24 mouse cellular contexts compared by ENCODE assay signal in genomic region chr12:69253806-69254205, GRCm38 (mm10). TPM values are rescaled to one million over a fixed set of nuclear protein-coding genes. Genes with fewer than 3 reads are reported as not detected.
DNase-seq lines count a peak whose midpoint lies in the region; ATAC-seq and TF ChIP-seq lines count a peak whose summit lies in the region.
"Had no signal": no experiment of that assay in that cellular context is flagged by ENCODE, and none has a peak within 500 bp of the region (broad histone marks: within the 10 kb centered on the region; RNA-seq: fewer than 3 reads in every experiment).

No protein-coding gene starts in this region.

- ATAC-seq in Patski = peak; percentile 82
- no peak for ATAC-seq in intestine, embryonic 15.5 days
- ATAC-seq: forebrain, embryonic 13.5 days; forebrain, embryonic 15.5 days; forebrain, postnatal 0 days had no signal

- CTCF ChIA-PET in Patski (lab: Charles Lee) = interaction anchor here (1.4 kb wide), 1 partner anchor 10 kb away, joined by 4 read pairs; no protein-coding TSS in a partner anchor

- H3K27ac ChIP-seq in intestine, embryonic 15.5 days = no peak overlapping the region
- H3K27ac ChIP-seq: embryonic facial prominence, embryonic 13.5 days; embryonic facial prominence, embryonic 15.5 days; forebrain, embryonic 10.5 days; forebrain, embryonic 13.5 days; forebrain, embryonic 15.5 days had no signal

- no peak overlapping the region for H3K4me2 ChIP-seq in intestine, embryonic 15.5 days (replicated peaks)
- H3K4me2 ChIP-seq: embryonic facial prominence, embryonic 13.5 days; embryonic facial prominence, embryonic 15.5 days; forebrain, embryonic 13.5 days; forebrain, embryonic 15.5 days had no signal

- H3K4me3 ChIP-seq in intestine, embryonic 15.5 days (replicated peaks) = no peak overlapping the region
- H3K4me3 ChIP-seq: embryonic facial prominence, embryonic 13.5 days; embryonic facial prominence, embryonic 15.5 days; erythroblast, embryonic 14.5 days; forebrain, embryonic 10.5 days; forebrain, embryonic 13.5 days; forebrain, embryonic 15.5 days had no signal

- in situ Hi-C loops in Patski (cut with MboI; ENCODE audit: low pct_unique_long_range_greater_than_20kb) = no loop called here

- peak; percentile 5 for DNase-seq in heart, adult 11 months
- DNase-seq in heart, postnatal 25 days (ENCODE audit: low spot score) = no peak
- peak; percentile 48 for DNase-seq in 416B (ENCODE audit: low read depth)
- DNase-seq in Patski (ENCODE audit: low read depth, low spot score) = no peak
- DNase-seq in liver = no peak
- DNase-seq in thymus, postnatal 10 days (ENCODE audit: low spot score in 2 of 2) = no peak
- DNase-seq: adrenal gland, adult 2 months; adrenal gland, postnatal 10 days; adrenal gland, postnatal 25 days; cerebellum, adult 11 months; cerebellum, adult 18-20 months; cerebellum, adult 8-10 months; cerebellum, adult 9-11 months; cerebellum, postnatal 14 days; cerebellum, postnatal 36 days; embryo, embryonic 11 days; forebrain, postnatal 0 days had no signal

- TF ChIP-seq CTCF in Patski (IDR thresholded peaks at IDR 0.05) = no peak

- H3K9me3 ChIP-seq in intestine, embryonic 15.5 days = no peaks in the 10 kb centered on the region
- H3K9me3 ChIP-seq: embryonic facial prominence, embryonic 13.5 days; embryonic facial prominence, embryonic 15.5 days; forebrain, embryonic 10.5 days; forebrain, embryonic 13.5 days; forebrain, embryonic 15.5 days had no signal

- 89% methylated on average over 1 of the region's 1 CpGs for WGBS in intestine, embryonic 15.5 days

- POLR2A ChIA-PET in Patski (lab: Charles Lee) = no interaction called here

- H3K4me1 ChIP-seq in intestine, embryonic 15.5 days (replicated peaks) = no peaks in the 10 kb centered on the region
- H3K4me1 ChIP-seq: embryonic facial prominence, embryonic 13.5 days; embryonic facial prominence, embryonic 15.5 days; forebrain, embryonic 13.5 days; forebrain, embryonic 15.5 days had no signal

- no peak overlapping the region for H3K9ac ChIP-seq in intestine, embryonic 15.5 days
- H3K9ac ChIP-seq: embryonic facial prominence, embryonic 13.5 days; embryonic facial prominence, embryonic 15.5 days; forebrain, embryonic 13.5 days; forebrain, embryonic 15.5 days; forebrain, postnatal 0 days had no signal

- no peaks in the 10 kb centered on the region for H3K27me3 ChIP-seq in Patski
- H3K27me3 ChIP-seq in intestine, embryonic 15.5 days (replicated peaks) = no peaks in the 10 kb centered on the region
- H3K27me3 ChIP-seq: embryonic facial prominence, embryonic 13.5 days; embryonic facial prominence, embryonic 15.5 days; forebrain, embryonic 13.5 days; forebrain, embryonic 15.5 days had no signal

- intact Hi-C loops in heart, postnatal 25 days (cut with DNase I) = no loop called here

- no peaks in the 10 kb centered on the region for H3K36me3 ChIP-seq in intestine, embryonic 15.5 days
- H3K36me3 ChIP-seq: embryonic facial prominence, embryonic 13.5 days; embryonic facial prominence, embryonic 15.5 days; forebrain, embryonic 10.5 days; forebrain, embryonic 15.5 days had no signal

RNA-seq across cellular contexts. Expression of gene Klhdc1, which starts 12.8 kb away (rescaled TPM):
- total RNA-seq in heart, postnatal 25 days (2021) = 10 to 100 TPM; 26.5 to 28.7 TPM
- polyA plus RNA-seq in Patski (2021) = 5.2 TPM
- polyA plus RNA-seq in intestine, embryonic 15.5 days (2015; fragmentation: Nextera tagmentation; extraction: Ambion mirVana) = 5.0 and 7.4 TPM in 2 replicates
- polyA plus RNA-seq: erythroblast, embryonic 14.5 days had no signal

RNA-seq across cellular contexts. Expression of gene Pole2, which starts 25.8 kb away (rescaled TPM):
- total RNA-seq in heart, postnatal 25 days (2021) = 1 to 10 TPM in 1 of 2 experiments, under 1 TPM in 1; 0.98 to 1.2 TPM
- 6.1 TPM for polyA plus RNA-seq in Patski (2021)
- polyA plus RNA-seq in intestine, embryonic 15.5 days (2015; fragmentation: Nextera tagmentation; extraction: Ambion mirVana) = 23.4 and 25.9 TPM in 2 replicates

RNA-seq across cellular contexts. Expression of gene Klhdc2, which starts 42.7 kb away (rescaled TPM):
- total RNA-seq in heart, postnatal 25 days (2021) = 100 to 1,000 TPM; 103 to 105 TPM
- 94.8 TPM for polyA plus RNA-seq in Patski (2021)
- polyA plus RNA-seq in intestine, embryonic 15.5 days (2015; fragmentation: Nextera tagmentation; extraction: Ambion mirVana) = 107 and 115 TPM in 2 replicates

RNA-seq across cellular contexts. Expression of gene Gm49384, which starts 49.7 kb away (rescaled TPM):
- total RNA-seq in heart, postnatal 25 days (2021) = 1 to 10 TPM; 2.3 to 3.7 TPM
- 4.9 TPM for polyA plus RNA-seq in Patski (2021)
- 23.7 and 24.7 TPM in 2 replicates for polyA plus RNA-seq in intestine, embryonic 15.5 days (2015; fragmentation: Nextera tagmentation; extraction: Ambion mirVana)
- polyA plus RNA-seq: adrenal gland, adult 2 months; erythroblast, embryonic 14.5 days had no signal

RNA-seq across cellular contexts. Expression of gene Dnaaf2, which starts 55.6 kb away (rescaled TPM):
- total RNA-seq in heart, postnatal 25 days (2021) = under 1 TPM; 0.34 to 0.56 TPM
- polyA plus RNA-seq in Patski (2021) = 3.6 TPM
- polyA plus RNA-seq in intestine, embryonic 15.5 days (2015; fragmentation: Nextera tagmentation; extraction: Ambion mirVana) = 9.0 and 9.1 TPM in 2 replicates

Comparison
In these comparisons a context has a peak if more than half of its experiments do, and no peak if none do; other contexts are left out.
1. DNase-seq: peak in heart, adult 11 months (single experiment) and 416B (single experiment); none in heart, postnatal 25 days (single experiment), Patski (single experiment), liver (single experiment) and thymus, postnatal 10 days (0 of 2).